Mouse (Mus musculus): Measurements from ENCODE around the gene Prmt8. TPM values are rescaled to one million over a fixed set of nuclear protein-coding genes. Genes with fewer than 3 reads are reported as not detected.

The Prmt8 gene
- polyA plus RNA-seq, 1 experiment from 2014 or later: 5.0 TPM

Small RNA genes within 50 kb of the gene (microRNA-seq; reads per million reads assigned to microRNA genes)
- gene Mir7233: not detected

Other genes with a start within 250 kb of the Prmt8 start
- gene Cracr2a, start 208.1 kb downstream of the Prmt8 start, polyA plus RNA-seq (2016; fragmentation: Nextera tagmentation; extraction: Ambion mirVana): 0.73 and 0.86 TPM in 2 replicates
- 3.6 and 3.9 TPM in 2 replicates for gene Tspan11, start 118.1 kb upstream of the Prmt8 start, polyA plus RNA-seq (2016; fragmentation: Nextera tagmentation; extraction: Ambion mirVana)

Data from forebrain, embryonic 10.5 days (tissue).